Mouse (Mus musculus): ENCODE measurements around the gene Agbl5.

- TF ChIP-seq POLR2A (IDR thresholded peaks at IDR 0.05; ENCODE audit: borderline replicate concordance, extremely low read depth, insufficient read depth, insufficient read length, poor library complexity, severe bottlenecking) = no peak
- no peak for TF ChIP-seq CTCF (IDR thresholded peaks at IDR 0.05; ENCODE audit: borderline replicate concordance, extremely low read depth, insufficient read depth, insufficient read length)
Observed at GRCm38 (mm10) chr5:30920621-30921020, 32.1 kb downstream of the Agbl5 start.
